Mouse (Mus musculus): Measurements from ENCODE around the gene Oas1a. TPM values are rescaled to one million over a fixed set of nuclear protein-coding genes. Genes with fewer than 3 reads are reported as not detected.
"Not testable (repeated sequence)": the region's sequence is repeated elsewhere in the genome, so short reads cannot be mapped to it uniquely, and the experiment has no call there.

The Oas1a gene
- total and polyA plus RNA-seq, 3 experiments: 0.63 to 2.6 (median 0.84) TPM

GRCm38 (mm10) chr5:120908196-120908920 lies 1.0 kb upstream of the Oas1a start:
- no peak for DNase-seq
- no peak overlapping the region for H3K4me3 ChIP-seq
- H3K36me3 ChIP-seq (ENCODE audit: control insufficient read depth, insufficient read depth, low read length): no peaks in the 10 kb centered on the region
- no peaks in the 10 kb centered on the region for H3K27me3 ChIP-seq (ENCODE audit: control insufficient read depth, insufficient read depth, low read length)
- no peaks in the 10 kb centered on the region for H3K4me1 ChIP-seq (ENCODE audit: control insufficient read depth, insufficient read depth, low read length)
- intact Hi-C loops (cut with DNase I): no loop called here
- 44% methylated on average over 7 of the region's 7 CpGs for WGBS
- H3K9ac ChIP-seq (ENCODE audit: low read depth, low read length): no peak overlapping the region
- H3K79me2 ChIP-seq (replicated peaks; ENCODE audit: control insufficient read depth, insufficient read depth, low read length): no peaks in the 10 kb centered on the region
- TF ChIP-seq POLR2A (IDR thresholded peaks at IDR 0.05; ENCODE audit: insufficient read depth, low read depth, low read length) (no peak), CTCF (IDR thresholded peaks at IDR 0.05) (no peak), EP300 (IDR thresholded peaks at IDR 0.05; ENCODE audit: insufficient read depth, low read depth, low read length) (no peak)
- H3K27ac ChIP-seq: no peak overlapping the region

DNA sequence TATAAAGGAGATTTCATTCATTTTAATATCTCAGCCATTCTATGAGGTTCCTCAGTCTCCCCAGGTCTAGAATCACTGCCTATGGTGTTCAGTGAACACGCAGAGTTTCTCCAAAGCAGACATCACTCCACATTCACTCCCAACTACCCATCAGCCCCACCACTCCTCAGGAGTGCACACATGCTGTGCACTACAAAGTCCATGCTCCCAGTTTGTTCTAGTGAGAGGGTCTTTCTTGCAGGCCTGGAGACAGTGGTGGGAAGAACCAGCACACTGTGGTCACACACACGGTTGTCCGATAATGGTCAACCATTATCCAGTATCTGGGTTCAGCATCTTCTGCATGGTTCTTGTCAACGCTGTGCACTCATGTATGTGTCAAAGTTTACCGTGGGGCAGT lies 5.3 kb downstream of the Oas1a start:
- no peak for TF ChIP-seq CTCF (IDR thresholded peaks at IDR 0.05)
- TF ChIP-seq POLR2A (IDR thresholded peaks at IDR 0.05; ENCODE audit: insufficient read depth, low read depth, low read length): no peak
- TF ChIP-seq EP300 (IDR thresholded peaks at IDR 0.05; ENCODE audit: insufficient read depth, low read depth, low read length): no peak
- intact Hi-C loops (cut with DNase I): no loop called here
- H3K4me3 ChIP-seq: no peak overlapping the region
- no peaks in the 10 kb centered on the region for H3K27me3 ChIP-seq (ENCODE audit: control insufficient read depth, insufficient read depth, low read length)
- H3K9ac ChIP-seq (ENCODE audit: low read depth, low read length): no peak overlapping the region
- no peaks in the 10 kb centered on the region for H3K36me3 ChIP-seq (ENCODE audit: control insufficient read depth, insufficient read depth, low read length)
- DNase-seq: no peak
- 92% methylated on average over 5 of the region's 5 CpGs for WGBS
- no peaks in the 10 kb centered on the region for H3K4me1 ChIP-seq (ENCODE audit: control insufficient read depth, insufficient read depth, low read length)
- no peaks in the 10 kb centered on the region for H3K79me2 ChIP-seq (replicated peaks; ENCODE audit: control insufficient read depth, insufficient read depth, low read length)
- no peak overlapping the region for H3K27ac ChIP-seq

DNA sequence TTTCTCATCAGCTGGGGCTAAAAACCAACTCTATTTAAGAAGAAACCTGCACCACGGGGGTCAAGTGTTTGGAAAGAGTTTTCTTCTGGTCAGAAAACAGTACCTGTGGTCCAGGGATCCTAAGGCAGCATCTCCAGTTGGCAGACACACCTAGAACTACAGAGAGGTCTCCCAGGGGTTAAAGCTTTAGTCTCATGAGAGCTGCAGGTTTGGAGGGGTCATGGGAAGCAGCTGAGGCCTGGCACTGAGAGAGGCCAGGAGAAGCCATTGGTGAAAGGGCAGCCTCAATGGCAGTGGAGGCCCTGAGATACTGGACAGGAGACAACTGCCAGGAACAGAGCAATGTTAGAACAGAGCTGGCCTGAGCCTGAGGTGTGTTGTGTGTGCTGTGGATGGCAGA lies 6.7 kb downstream of the Oas1a start:
- Histone ChIP-seq H3K9ac (ENCODE audit: low read depth, low read length) (no peak overlapping the region), H3K4me3 (no peak overlapping the region), H3K36me3 (ENCODE audit: control insufficient read depth, insufficient read depth, low read length) (no peaks in the 10 kb centered on the region), H3K27me3 (ENCODE audit: control insufficient read depth, insufficient read depth, low read length) (no peaks in the 10 kb centered on the region), H3K4me1 (ENCODE audit: control insufficient read depth, insufficient read depth, low read length) (no peaks in the 10 kb centered on the region), H3K27ac (no peak overlapping the region), H3K79me2 (replicated peaks; ENCODE audit: control insufficient read depth, insufficient read depth, low read length) (no peaks in the 10 kb centered on the region)
- WGBS: 43% methylated on average over 1 of the region's 1 CpGs
- TF ChIP-seq POLR2A (IDR thresholded peaks at IDR 0.05; ENCODE audit: insufficient read depth, low read depth, low read length) (no peak), EP300 (IDR thresholded peaks at IDR 0.05; ENCODE audit: insufficient read depth, low read depth, low read length) (no peak), CTCF (IDR thresholded peaks at IDR 0.05) (no peak)
- intact Hi-C loops (cut with DNase I): no loop called here
- no peak for DNase-seq

- Histone ChIP-seq H3K9ac (ENCODE audit: low read depth, low read length) (no peak overlapping the region), H3K36me3 (ENCODE audit: control insufficient read depth, insufficient read depth, low read length) (no peaks in the 10 kb centered on the region), H3K4me1 (ENCODE audit: control insufficient read depth, insufficient read depth, low read length) (no peaks in the 10 kb centered on the region), H3K27ac (no peak overlapping the region), H3K27me3 (ENCODE audit: control insufficient read depth, insufficient read depth, low read length) (no peaks in the 10 kb centered on the region), H3K79me2 (replicated peaks; ENCODE audit: control insufficient read depth, insufficient read depth, low read length) (no peaks in the 10 kb centered on the region), H3K4me3 (no peak overlapping the region)
- intact Hi-C loops (cut with DNase I): no loop called here
- DNase-seq: no peak
- TF ChIP-seq EP300 (IDR thresholded peaks at IDR 0.05; ENCODE audit: insufficient read depth, low read depth, low read length) (no peak), CTCF (IDR thresholded peaks at IDR 0.05) (no peak), POLR2A (IDR thresholded peaks at IDR 0.05; ENCODE audit: insufficient read depth, low read depth, low read length) (no peak)
These were observed 8.6 kb downstream of the Oas1a start for GRCm38 (mm10) chr5:120898726-120899125.

GRCm38 (mm10) chr5:120898307-120898706 lies 9.0 kb downstream of the Oas1a start:
- DNase-seq: no peak
- H3K9ac ChIP-seq (ENCODE audit: low read depth, low read length): no peak overlapping the region
- H3K27me3 ChIP-seq (ENCODE audit: control insufficient read depth, insufficient read depth, low read length): no peaks in the 10 kb centered on the region
- intact Hi-C loops (cut with DNase I): no loop called here
- H3K27ac ChIP-seq: no peak overlapping the region
- TF ChIP-seq EP300 (IDR thresholded peaks at IDR 0.05; ENCODE audit: insufficient read depth, low read depth, low read length): no peak
- TF ChIP-seq POLR2A (IDR thresholded peaks at IDR 0.05; ENCODE audit: insufficient read depth, low read depth, low read length): no peak
- 80% methylated on average over 6 of the region's 6 CpGs for WGBS
- no peaks in the 10 kb centered on the region for H3K36me3 ChIP-seq (ENCODE audit: control insufficient read depth, insufficient read depth, low read length)
- H3K79me2 ChIP-seq (replicated peaks; ENCODE audit: control insufficient read depth, insufficient read depth, low read length): no peaks in the 10 kb centered on the region
- H3K4me1 ChIP-seq (ENCODE audit: control insufficient read depth, insufficient read depth, low read length): no peaks in the 10 kb centered on the region
- no peak overlapping the region for H3K4me3 ChIP-seq

DNA sequence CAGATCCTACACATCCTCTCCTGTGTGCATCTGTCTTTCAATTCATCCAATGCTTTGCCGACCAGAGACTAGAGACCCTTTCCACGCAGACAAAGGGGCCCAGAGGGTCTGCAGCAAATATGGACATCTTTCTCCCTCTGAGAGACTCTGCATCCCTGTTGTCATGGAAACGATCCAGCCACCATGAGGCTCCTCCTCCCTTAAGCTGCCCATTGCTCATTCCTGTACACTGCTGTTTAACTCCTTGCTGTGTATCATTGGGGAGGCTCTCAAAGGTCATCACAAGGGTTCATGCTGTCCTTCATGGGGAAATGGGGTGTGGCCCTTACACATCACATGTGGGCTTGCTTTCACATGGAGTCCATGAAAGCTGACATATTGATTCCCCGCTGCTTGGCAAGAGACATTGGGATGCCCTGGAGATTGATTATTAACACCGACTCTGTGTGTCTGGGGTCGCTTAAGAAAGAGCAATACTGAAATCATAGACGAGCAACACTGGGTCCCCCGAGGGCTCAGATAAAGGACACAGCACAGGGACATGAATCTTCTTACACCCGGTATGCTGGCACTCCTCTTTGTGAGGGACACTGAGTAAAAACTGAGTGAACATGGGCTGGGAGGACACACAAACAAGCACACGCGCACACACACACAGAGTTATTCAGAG lies 12.0 kb downstream of the Oas1a start:
- H3K9ac ChIP-seq (ENCODE audit: low read depth, low read length): no peak overlapping the region
- no peaks in the 10 kb centered on the region for H3K4me1 ChIP-seq (ENCODE audit: control insufficient read depth, insufficient read depth, low read length)
- H3K27ac ChIP-seq: no peak overlapping the region
- H3K27me3 ChIP-seq (ENCODE audit: control insufficient read depth, insufficient read depth, low read length): no peaks in the 10 kb centered on the region
- no peak for DNase-seq
- H3K4me3 ChIP-seq: no peak overlapping the region
- no peaks in the 10 kb centered on the region for H3K36me3 ChIP-seq (ENCODE audit: control insufficient read depth, insufficient read depth, low read length)
- H3K79me2 ChIP-seq (replicated peaks; ENCODE audit: control insufficient read depth, insufficient read depth, low read length): no peaks in the 10 kb centered on the region
- no peak for TF ChIP-seq EP300 (IDR thresholded peaks at IDR 0.05; ENCODE audit: insufficient read depth, low read depth, low read length)
- TF ChIP-seq POLR2A (IDR thresholded peaks at IDR 0.05; ENCODE audit: insufficient read depth, low read depth, low read length): no peak
- no peak for TF ChIP-seq CTCF (IDR thresholded peaks at IDR 0.05)
- WGBS: 84% methylated on average over 11 of the region's 11 CpGs
- intact Hi-C loops (cut with DNase I): no loop called here

- H3K9ac ChIP-seq (ENCODE audit: low read depth, low read length); H3K27me3 ChIP-seq (ENCODE audit: control insufficient read depth, insufficient read depth, low read length); intact Hi-C loops (cut with DNase I); H3K4me3 ChIP-seq; H3K4me1 ChIP-seq (ENCODE audit: control insufficient read depth, insufficient read depth, low read length); H3K27ac ChIP-seq; H3K79me2 ChIP-seq (replicated peaks; ENCODE audit: control insufficient read depth, insufficient read depth, low read length); DNase-seq; H3K36me3 ChIP-seq (ENCODE audit: control insufficient read depth, insufficient read depth, low read length): not testable (repeated sequence)
- 57% methylated on average over 2 of the region's 2 CpGs for WGBS
These were observed 12.6 kb downstream of the Oas1a start for GRCm38 (mm10) chr5:120894692-120895091.

DNA sequence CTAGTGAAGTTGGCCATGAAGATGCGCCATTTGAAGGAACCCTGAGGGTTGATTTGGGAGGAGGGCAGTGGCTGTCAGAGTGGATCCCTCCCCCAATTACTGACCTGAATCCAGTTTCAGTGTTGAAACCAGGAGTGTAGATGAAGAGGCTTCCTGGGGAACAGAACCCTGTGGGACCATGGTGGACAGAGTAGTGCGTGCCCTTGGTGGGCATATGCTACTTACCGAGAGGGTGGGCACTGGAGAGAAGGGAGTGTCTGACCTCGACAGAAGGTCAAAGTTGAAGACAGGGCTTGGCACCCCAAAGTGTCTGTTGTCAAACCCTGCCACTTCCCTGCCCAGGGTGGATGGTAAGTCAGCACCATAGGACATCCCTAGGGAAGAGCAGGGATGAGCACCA lies 13.5 kb downstream of the Oas1a start:
- 86% methylated on average over 4 of the region's 4 CpGs for WGBS
- H3K4me1 ChIP-seq (ENCODE audit: control insufficient read depth, insufficient read depth, low read length); H3K36me3 ChIP-seq (ENCODE audit: control insufficient read depth, insufficient read depth, low read length); H3K9ac ChIP-seq (ENCODE audit: low read depth, low read length); H3K79me2 ChIP-seq (replicated peaks; ENCODE audit: control insufficient read depth, insufficient read depth, low read length); H3K4me3 ChIP-seq; intact Hi-C loops (cut with DNase I); H3K27ac ChIP-seq; H3K27me3 ChIP-seq (ENCODE audit: control insufficient read depth, insufficient read depth, low read length); DNase-seq: not testable (repeated sequence)
